In genomic region chr3:51407870-51408560, GRCm38 (mm10) we compare ENCODE assay signal across 8 mouse cellular contexts. TPM values are rescaled to one million over a fixed set of nuclear protein-coding genes. Genes with fewer than 3 reads are reported as not detected.
DNase-seq lines count a peak whose midpoint lies in the region; ATAC-seq and TF ChIP-seq lines count a peak whose summit lies in the region.

No protein-coding gene starts in this region.

- peaks cover 5% of the 10 kb centered on the region for H3K4me1 ChIP-seq in forebrain, postnatal 0 days (ENCODE audit: insufficient read depth)
- peaks cover 3% of the 10 kb centered on the region for H3K4me1 ChIP-seq in liver, adult 2 months (ENCODE audit: control insufficient read depth, insufficient read depth, low read length)
- peaks cover 3% of the 10 kb centered on the region; the same call in 1 of the 2 replicates for H3K4me1 ChIP-seq in olfactory bulb, adult 2 months (ENCODE audit: control insufficient read depth, insufficient read depth, low read length)

- H3K9me3 ChIP-seq in forebrain, postnatal 0 days (ENCODE audit: low read length) = no peaks in the 10 kb centered on the region

- H3K4me2 ChIP-seq in forebrain, postnatal 0 days (ENCODE audit: low read depth) = peak overlapping the region; percentile 77

- H3K36me3 ChIP-seq in forebrain, postnatal 0 days (ENCODE audit: insufficient read depth) = peaks cover 8% of the 10 kb centered on the region
- H3K36me3 ChIP-seq in liver, adult 2 months (ENCODE audit: control insufficient read depth, insufficient read depth, low read length) = peaks cover 21% of the 10 kb centered on the region; the same call in 1 of the 2 replicates

- DNase-seq in cerebellum, adult 18-20 months = peak; percentile 17 to 23
- DNase-seq in cerebellum, adult 9-10 months = no peak
- DNase-seq in retina, postnatal 1 day = peak; percentile 11
- DNase-seq in retina, embryonic 14.5 days (ENCODE audit: low spot score) = no peak
- no peak for DNase-seq in forebrain, postnatal 0 days
- no peak for DNase-seq in liver, adult 2 months (ENCODE audit: extremely low read depth, low read depth, low spot score)
- DNase-seq in gastrocnemius, postnatal 10 days = no peak

- no peak for TF ChIP-seq POLR2A in liver, adult 2 months (IDR thresholded peaks at IDR 0.05; ENCODE audit: extremely low read depth, insufficient read depth, low read length)
- TF ChIP-seq POLR2A in olfactory bulb, adult 2 months (IDR thresholded peaks at IDR 0.05; ENCODE audit: insufficient read depth, low read depth, low read length) = no peak

- no peaks in the 10 kb centered on the region for H3K27me3 ChIP-seq in forebrain, postnatal 0 days (ENCODE audit: insufficient read depth, low read length)
- no peaks in the 10 kb centered on the region for H3K27me3 ChIP-seq in liver, adult 2 months (ENCODE audit: control insufficient read depth, insufficient read depth, low read length)

- ATAC-seq in forebrain, postnatal 0 days = peak; percentile 21; the same call in 1 of the 2 replicates

- no peak for TF ChIP-seq CTCF in forebrain, postnatal 0 days (IDR thresholded peaks at IDR 0.05; ENCODE audit: low read depth)
- TF ChIP-seq CTCF in liver, adult 2 months (IDR thresholded peaks at IDR 0.05; ENCODE audit: low read depth, low read length) = no peak
- no peak for TF ChIP-seq CTCF in olfactory bulb, adult 2 months (IDR thresholded peaks at IDR 0.05; ENCODE audit: insufficient read depth, low read depth, low read length)

- WGBS in forebrain, postnatal 0 days = 19% methylated on average over 20 of the region's 20 CpGs
- 13% methylated on average over 20 of the region's 20 CpGs for WGBS in liver, adult 2 months
- 15% methylated on average over 20 of the region's 20 CpGs for WGBS in olfactory bulb, adult 2 months

- H3K4me3 ChIP-seq in forebrain, postnatal 0 days (ENCODE audit: low read depth, low read length) = peak overlapping the region; percentile 95
- peak overlapping the region; percentile 94 for H3K4me3 ChIP-seq in liver, adult 2 months (ENCODE audit: insufficient read depth, low read depth, low read length)
- peak overlapping the region; percentile 64 for H3K4me3 ChIP-seq in olfactory bulb, adult 2 months (ENCODE audit: insufficient read depth, low read depth, low read length)

- no peaks in the 10 kb centered on the region for H3K79me2 ChIP-seq in liver, adult 2 months (ENCODE audit: control insufficient read depth, insufficient read depth, low read length)

- peak overlapping the region; percentile 91 for H3K27ac ChIP-seq in forebrain, postnatal 0 days (ENCODE audit: low read depth, low read length)
- H3K27ac ChIP-seq in liver, adult 2 months (replicated peaks; ENCODE audit: insufficient read depth, low read depth, low read length) = peak overlapping the region; percentile 91
- peak overlapping the region; percentile 77 for H3K27ac ChIP-seq in olfactory bulb, adult 2 months (ENCODE audit: insufficient read depth, low read depth, low read length)

- peak overlapping the region; percentile 90 for H3K9ac ChIP-seq in forebrain, postnatal 0 days
- H3K9ac ChIP-seq in liver, adult 2 months (ENCODE audit: low read depth, low read length) = peak overlapping the region; percentile 94

RNA-seq across cellular contexts. Expression of gene Ndufc1, which starts 0.8 kb away (rescaled TPM):
- total RNA-seq in forebrain, postnatal 0 days (2014; rRNA removed) = 78.2 and 186 TPM in 2 replicates
- polyA plus RNA-seq in forebrain, postnatal 0 days (2015; fragmentation: Nextera tagmentation; extraction: Ambion mirVana) = 871 and 1,036 TPM in 2 replicates
- 104 and 139 TPM in 2 replicates for total RNA-seq in liver, adult 2 months (2014; rRNA removed)
- polyA plus RNA-seq in liver, adult 2 months (2012; rRNA removed) = 179 and 231 TPM in 2 replicates
- not detected in 2 replicates for polyA plus RNA-seq in olfactory bulb, adult 2 months (2012; ENCODE audit: insufficient read depth, insufficient read length, low replicate concordance, missing spikeins)
- total RNA-seq in gastrocnemius, postnatal 10 days (2021) = 100 to 1,000 TPM; 828 to 975 TPM

RNA-seq across cellular contexts. Expression of gene Naa15, which starts 6.9 kb away (rescaled TPM):
- total RNA-seq in forebrain, postnatal 0 days (2014; rRNA removed) = 28.3 and 36.9 TPM in 2 replicates
- 21.4 and 29.7 TPM in 2 replicates for polyA plus RNA-seq in forebrain, postnatal 0 days (2015; fragmentation: Nextera tagmentation; extraction: Ambion mirVana)
- total RNA-seq in liver, adult 2 months (2014; rRNA removed) = 14.8 TPM in 2 replicates
- polyA plus RNA-seq in liver, adult 2 months (2012; rRNA removed) = 1.8 and 2.0 TPM in 2 replicates
- not detected in 2 replicates for polyA plus RNA-seq in olfactory bulb, adult 2 months (2012; ENCODE audit: insufficient read depth, insufficient read length, low replicate concordance, missing spikeins)
- total RNA-seq in gastrocnemius, postnatal 10 days (2021) = 10 to 100 TPM; 48.1 to 52.6 TPM

RNA-seq across cellular contexts. Expression of gene Mgarp, which starts 11.5 kb away (rescaled TPM):
- total RNA-seq in forebrain, postnatal 0 days (2014; rRNA removed) = 0.54 and 0.67 TPM in 2 replicates
- polyA plus RNA-seq in forebrain, postnatal 0 days (2015; fragmentation: Nextera tagmentation; extraction: Ambion mirVana) = 0.42 and 0.53 TPM in 2 replicates
- 2.8 TPM in 1 of 2 replicates, not detected in the other for total RNA-seq in liver, adult 2 months (2014; rRNA removed)
- polyA plus RNA-seq in liver, adult 2 months (2012; rRNA removed) = 0.10 TPM in 1 of 2 replicates, not detected in the other
- not detected in 2 replicates for polyA plus RNA-seq in olfactory bulb, adult 2 months (2012; ENCODE audit: insufficient read depth, insufficient read length, low replicate concordance, missing spikeins)
- under 1 TPM; 0.43 to 0.63 TPM for total RNA-seq in gastrocnemius, postnatal 10 days (2021)

Comparison
In these comparisons a context has a peak if more than half of its experiments do, and no peak if none do; other contexts are left out.
1. DNase-seq: peak in cerebellum, adult 18-20 months (2 of 2) and retina, postnatal 1 day (single experiment); none in cerebellum, adult 9-10 months (single experiment), retina, embryonic 14.5 days (single experiment), forebrain, postnatal 0 days (single experiment), liver, adult 2 months (single experiment) and gastrocnemius, postnatal 10 days (single experiment).
2. Peak in every context shown above with its lines, with median percentiles within 50 percentile points of each other: H3K27ac ChIP-seq and H3K4me3 ChIP-seq.